In genomic region chr7:89403053-89403972, GRCm38 (mm10) we compare ENCODE assay signal across 8 mouse cellular contexts. TPM values are rescaled to one million over a fixed set of nuclear protein-coding genes. Genes with fewer than 3 reads are reported as not detected.
DNase-seq lines count a peak whose midpoint lies in the region; ATAC-seq and TF ChIP-seq lines count a peak whose summit lies in the region.

No protein-coding gene starts in this region.

- WGBS in forebrain, embryonic 12.5 days, result 5% methylated on average over 51 of the region's 52 CpGs
- WGBS in neural tube, embryonic 14.5 days, result 5% methylated on average over 52 of the region's 52 CpGs

- DNase-seq in brain, embryonic 18.5 days (ENCODE audit: low read depth, low spot score), result peak; percentile 12
- peak; percentile 86 to 87 for DNase-seq in heart, postnatal 10 days
- DNase-seq in kidney, postnatal 36 days, result peak; percentile 93
- DNase-seq in lung, adult 18-20 months, result peak; percentile 89 to 91
- DNase-seq in testis, postnatal 10 days (ENCODE audit: low spot score), result peak; percentile 76

- TF ChIP-seq POLR2A in ES-Bruce4 (IDR thresholded peaks at IDR 0.05; ENCODE audit: insufficient read depth, low read length), result no peak

- intact Hi-C loops in heart, postnatal 10 days (cut with DNase I), result loop anchor here (1.0 to 5.0 kb wide), 2 partner anchors 65 to 136 kb away; no protein-coding TSS in a partner anchor

- no peak overlapping the region for H3K27ac ChIP-seq in ES-Bruce4 (ENCODE audit: insufficient read depth, low read length)
- H3K27ac ChIP-seq in forebrain, embryonic 12.5 days, result peak overlapping the region; percentile 75
- peak overlapping the region; percentile 74 for H3K27ac ChIP-seq in neural tube, embryonic 14.5 days (ENCODE audit: low read depth, low read length)

- peak overlapping the region; percentile 99 for H3K4me2 ChIP-seq in forebrain, embryonic 12.5 days
- peak overlapping the region; percentile 99 for H3K4me2 ChIP-seq in neural tube, embryonic 14.5 days (ENCODE audit: low read depth, low read length)

- H3K4me1 ChIP-seq in ES-Bruce4 (ENCODE audit: control insufficient read depth, insufficient read depth, low read length), result no peaks in the 10 kb centered on the region
- peaks cover 24% of the 10 kb centered on the region for H3K4me1 ChIP-seq in forebrain, embryonic 12.5 days
- no peaks in the 10 kb centered on the region for H3K4me1 ChIP-seq in neural tube, embryonic 14.5 days (ENCODE audit: control insufficient read depth, insufficient read depth, low read length)

- no peaks in the 10 kb centered on the region for H3K36me3 ChIP-seq in ES-Bruce4 (ENCODE audit: control insufficient read depth, insufficient read depth, low read length, poor library complexity, severe bottlenecking)
- no peaks in the 10 kb centered on the region for H3K36me3 ChIP-seq in forebrain, embryonic 12.5 days (replicated peaks)
- no peaks in the 10 kb centered on the region for H3K36me3 ChIP-seq in neural tube, embryonic 14.5 days (ENCODE audit: control insufficient read depth, insufficient read depth, low read length)

- no peak for TF ChIP-seq CTCF in ES-Bruce4 (IDR thresholded peaks at IDR 0.05; ENCODE audit: low read depth, low read length)

- H3K4me3 ChIP-seq in ES-Bruce4 (ENCODE audit: low read depth, low read length), result peak overlapping the region; percentile 84
- H3K4me3 ChIP-seq in forebrain, embryonic 12.5 days (replicated peaks), result peak overlapping the region; percentile 66
- H3K4me3 ChIP-seq in neural tube, embryonic 14.5 days (ENCODE audit: low read depth, low read length), result peak overlapping the region; percentile 67

- peak overlapping the region; percentile 52 for H3K9ac ChIP-seq in ES-Bruce4 (ENCODE audit: low read depth, poor library complexity, severe bottlenecking)
- peak overlapping the region; percentile 76 for H3K9ac ChIP-seq in forebrain, embryonic 12.5 days
- H3K9ac ChIP-seq in neural tube, embryonic 14.5 days (replicated peaks; ENCODE audit: low read depth, low read length), result peak overlapping the region; percentile 69

- H3K27me3 ChIP-seq in ES-Bruce4 (ENCODE audit: control insufficient read depth, insufficient read depth, low read length, poor library complexity, severe bottlenecking), result peaks cover 2% of the 10 kb centered on the region
- peaks cover 46% of the 10 kb centered on the region for H3K27me3 ChIP-seq in forebrain, embryonic 12.5 days
- no peaks in the 10 kb centered on the region for H3K27me3 ChIP-seq in neural tube, embryonic 14.5 days (ENCODE audit: control insufficient read depth, insufficient read depth, low read length)

- peaks cover 3% of the 10 kb centered on the region; the same call in 1 of the 2 replicates for H3K9me3 ChIP-seq in ES-Bruce4 (replicated peaks; ENCODE audit: control insufficient read depth, insufficient read depth, low read length, poor library complexity, severe bottlenecking)
- no peaks in the 10 kb centered on the region for H3K9me3 ChIP-seq in forebrain, embryonic 12.5 days
- no peaks in the 10 kb centered on the region for H3K9me3 ChIP-seq in neural tube, embryonic 14.5 days (ENCODE audit: control insufficient read depth, low read length)

- ATAC-seq in forebrain, embryonic 12.5 days (ENCODE audit: low FRiP score), result peak; percentile 75
- ATAC-seq in neural tube, embryonic 14.5 days (ENCODE audit: low read depth), result peak; percentile 86

- no peak for TF ChIP-seq EP300 in ES-Bruce4 (IDR thresholded peaks at IDR 0.05; ENCODE audit: insufficient read depth, low read depth, low read length)

RNA-seq across cellular contexts. Expression of gene Tmem135, which starts 0.7 kb away (rescaled TPM):
- 25.7 and 27.3 TPM in 2 replicates for polyA plus RNA-seq in ES-Bruce4 (2011; ENCODE audit: insufficient read depth, insufficient read length, low read depth, missing spikeins)
- 19.2 and 26.4 TPM in 2 replicates for polyA plus RNA-seq in forebrain, embryonic 12.5 days (2016; fragmentation: Nextera tagmentation; extraction: Ambion mirVana)
- total RNA-seq in heart, postnatal 10 days (2021), result 10 to 100 TPM; 54.0 to 60.8 TPM
- 31.7 and 36.4 TPM in 2 replicates for polyA plus RNA-seq in neural tube, embryonic 14.5 days (2014; fragmentation: Nextera tagmentation; extraction: Ambion mirVana)

RNA-seq across cellular contexts. Expression of gene Fzd4, which starts 0.8 kb away (rescaled TPM):
- polyA plus RNA-seq in ES-Bruce4 (2011; ENCODE audit: insufficient read depth, insufficient read length, low read depth, missing spikeins), result 0.97 and 1.1 TPM in 2 replicates
- polyA plus RNA-seq in forebrain, embryonic 12.5 days (2016; fragmentation: Nextera tagmentation; extraction: Ambion mirVana), result 2.4 and 3.3 TPM in 2 replicates
- 10 to 100 TPM; 46.3 to 49.3 TPM for total RNA-seq in heart, postnatal 10 days (2021)
- 2.8 and 3.8 TPM in 2 replicates for polyA plus RNA-seq in neural tube, embryonic 14.5 days (2014; fragmentation: Nextera tagmentation; extraction: Ambion mirVana)

Comparison
In these comparisons a context has a peak if more than half of its experiments do, and no peak if none do; other contexts are left out.
1. DNase-seq: peak in every context shown above with its lines; median percentile 93 in kidney, postnatal 36 days; 90 in lung, adult 18-20 months; 86 in heart, postnatal 10 days; 76 in testis, postnatal 10 days; 12 in brain, embryonic 18.5 days.